Mouse (Mus musculus) embryonic facial prominence, embryonic 14.5 days (tissue): ENCODE results near the gene Iqch. TPM values are rescaled to one million over a fixed set of nuclear protein-coding genes. Genes with fewer than 3 reads are reported as not detected.

Experiments
- ATAC-seq: fragments of 200-750 bp; cut with Nextera tagmentation; 2 replicates; pipeline ENCODE4 v1.8.0; 2017; ENCODE audit warnings: low read depth, moderate number of reproducible peaks, moderate TSS enrichment
- DNase-seq: peaks from one replicate; pipeline ENCODE4 v3.0.0-alpha.2; 2015; ENCODE audit warnings: low spot score
- H3K27ac ChIP-seq: fragments of 300-500 bp; sonication (generic); replicated peaks from 2 replicates; pipeline ENCODE4 v1.5.1; 2014; ENCODE audit warnings: low read depth, mild to moderate bottlenecking, low read length, moderate library complexity
- H3K27me3 ChIP-seq: fragments of 300-500 bp; sonication (generic); replicated peaks from 2 replicates; pipeline ENCODE4 v1.6.1; 2014; ENCODE audit warnings: low read length; ENCODE audit not compliant: control insufficient read depth, insufficient read depth
- H3K36me3 ChIP-seq: fragments of 300-500 bp; sonication (generic); 2 replicates; pipeline ENCODE4 v1.6.1; 2014; ENCODE audit warnings: low read length, mixed read lengths; ENCODE audit not compliant: control insufficient read depth, insufficient read depth
- H3K4me1 ChIP-seq: fragments of 300-500 bp; sonication (generic); 2 replicates; pipeline ENCODE4 v1.6.1; 2014; ENCODE audit warnings: antibody characterized with exemption, low read length; ENCODE audit not compliant: control insufficient read depth, insufficient read depth
- H3K4me2 ChIP-seq: fragments of 300-500 bp; sonication (generic); 2 replicates; pipeline ENCODE4 v1.6.1; 2014; ENCODE audit warnings: low read depth, mild to moderate bottlenecking, low read length, moderate library complexity, mixed read lengths
- H3K4me3 ChIP-seq: fragments of 300-500 bp; sonication (generic); 2 replicates; pipeline ENCODE4 v1.5.1; 2014; ENCODE audit warnings: low read depth, mild to moderate bottlenecking, low read length
- H3K9ac ChIP-seq: fragments of 300-500 bp; sonication (generic); 2 replicates; pipeline ENCODE4 v1.6.1; 2014; ENCODE audit warnings: low read depth, mild to moderate bottlenecking, low read length, moderate library complexity, mixed read lengths
- H3K9me3 ChIP-seq: fragments of 300-500 bp; sonication (generic); 2 replicates; pipeline ENCODE4 v1.6.1; 2016; ENCODE audit warnings: low read length; ENCODE audit not compliant: control insufficient read depth
- whole genome bisulfite sequencing: fragments of 180-500 bp; shearing (Covaris S2); extraction: QIAGEN DNeasy Blood & Tissue Kit; methylation state at CpG from one replicate; pipeline ENCODE4 v1.1.7; 2014; 5-methylcytosine and 5-hydroxymethylcytosine counted together
- polyA plus RNA-seq: library from polyadenylated mRNA; unstranded; fragments of >200 nt; fragmentation: Nextera tagmentation; extraction: Ambion mirVana; gene quantifications from 2 replicates; pipeline ENCODE4 v1.2.1, GENCODE M21; 2014

Iqch gene
- polyA plus RNA-seq, 1 experiment from 2014 or later = 0.22 TPM

DNA sequence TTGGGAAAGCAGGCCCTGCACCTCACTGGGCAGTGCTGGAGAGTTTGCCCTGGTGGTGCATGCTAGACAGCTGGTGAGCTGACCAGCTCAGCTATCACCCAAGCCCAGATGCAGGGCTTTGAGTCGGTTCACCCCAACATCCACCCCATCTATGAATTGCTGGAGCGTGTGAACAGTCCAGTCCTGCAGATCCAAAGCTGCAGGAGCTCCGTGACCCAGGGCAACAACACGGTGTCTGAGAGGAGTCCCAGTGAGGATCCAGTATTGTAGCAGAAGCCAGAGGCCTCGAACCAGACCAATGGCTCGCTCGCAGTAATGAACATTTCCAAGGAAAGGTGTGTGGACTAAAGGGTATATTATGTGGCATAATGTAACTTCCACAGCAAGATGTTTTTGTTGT lies 61.0 kb downstream of the Iqch start:
- Histone ChIP-seq H3K27me3 (no peaks in the 10 kb centered on the region), H3K27ac (no peak overlapping the region), H3K36me3 (no peaks in the 10 kb centered on the region), H3K9ac (no peak overlapping the region), H3K9me3 (no peaks in the 10 kb centered on the region), H3K4me3 (no peak overlapping the region), H3K4me2 (no peak overlapping the region), H3K4me1 (no peaks in the 10 kb centered on the region)
- WGBS = 82% methylated on average over 7 of the region's 7 CpGs
- no peak for DNase-seq
- no peak for ATAC-seq

DNA sequence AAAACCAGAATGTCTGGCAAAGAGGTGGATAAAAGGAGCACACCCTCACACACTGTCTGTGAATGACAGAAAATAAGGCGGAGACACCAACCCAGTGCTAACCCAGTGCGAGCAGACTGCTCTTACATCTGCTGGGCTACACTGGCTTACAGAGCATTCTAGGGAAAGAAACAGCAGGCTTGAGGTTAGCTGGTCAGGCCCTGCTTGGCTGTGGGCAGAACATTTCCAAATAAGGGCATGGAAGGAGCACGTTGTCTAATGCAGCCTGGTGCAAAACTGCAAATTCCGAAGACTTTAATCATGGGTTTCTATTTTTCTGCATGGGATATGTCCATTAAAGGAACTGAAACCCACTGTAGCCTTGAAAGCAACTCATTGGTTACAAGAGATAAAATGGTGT lies 64.8 kb downstream of the Iqch start:
- 75% methylated on average over 4 of the region's 4 CpGs for WGBS
- no peak overlapping the region for H3K4me2 ChIP-seq

DNA sequence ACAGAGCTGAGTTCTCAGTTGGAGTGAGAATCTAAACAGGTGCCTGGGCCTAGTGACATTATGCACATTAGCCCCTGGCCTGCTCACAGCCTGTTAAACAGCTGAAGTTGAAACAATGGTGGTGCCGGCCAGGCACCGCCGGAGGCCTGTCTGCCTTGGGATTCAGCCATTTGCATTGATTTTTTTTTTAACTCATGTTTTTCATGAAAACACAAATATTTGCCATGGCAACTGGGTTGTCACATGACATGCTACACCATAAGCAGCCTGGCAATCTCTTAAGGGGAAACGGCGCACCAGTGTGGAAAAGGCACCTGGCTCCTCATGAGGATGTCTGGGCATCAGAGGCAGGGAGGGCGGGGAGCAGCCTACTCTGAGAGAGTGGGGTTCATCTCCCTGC lies 67.3 kb downstream of the Iqch start:
- H3K4me2 ChIP-seq = no peak overlapping the region
- no peaks in the 10 kb centered on the region for H3K9me3 ChIP-seq
- H3K27me3 ChIP-seq = no peaks in the 10 kb centered on the region
- DNase-seq (peak; percentile 69), ATAC-seq (0 out of 2 replicates have a peak, but pooled peaks have one; percentile 41)
- no peak overlapping the region for H3K27ac ChIP-seq
- H3K9ac ChIP-seq = no peak overlapping the region
- no peaks in the 10 kb centered on the region for H3K36me3 ChIP-seq
- no peak overlapping the region for H3K4me3 ChIP-seq
- peaks cover 9% of the 10 kb centered on the region; the same call in 1 of the 2 replicates for H3K4me1 ChIP-seq
- WGBS = 32% methylated on average over 6 of the region's 6 CpGs

More for the DNA sequence above, 64.8 kb downstream of the Iqch start:
- H3K9me3 ChIP-seq = no peaks in the 10 kb centered on the region
- H3K36me3 ChIP-seq = no peaks in the 10 kb centered on the region
- DNase-seq (no peak), ATAC-seq (no peak; the same call in 1 of the 2 replicates)
- peaks cover 9% of the 10 kb centered on the region; the same call in 1 of the 2 replicates for H3K4me1 ChIP-seq
- no peak overlapping the region for H3K4me3 ChIP-seq
- H3K27ac ChIP-seq = no peak overlapping the region
- H3K27me3 ChIP-seq = no peaks in the 10 kb centered on the region
- no peak overlapping the region for H3K9ac ChIP-seq

DNA sequence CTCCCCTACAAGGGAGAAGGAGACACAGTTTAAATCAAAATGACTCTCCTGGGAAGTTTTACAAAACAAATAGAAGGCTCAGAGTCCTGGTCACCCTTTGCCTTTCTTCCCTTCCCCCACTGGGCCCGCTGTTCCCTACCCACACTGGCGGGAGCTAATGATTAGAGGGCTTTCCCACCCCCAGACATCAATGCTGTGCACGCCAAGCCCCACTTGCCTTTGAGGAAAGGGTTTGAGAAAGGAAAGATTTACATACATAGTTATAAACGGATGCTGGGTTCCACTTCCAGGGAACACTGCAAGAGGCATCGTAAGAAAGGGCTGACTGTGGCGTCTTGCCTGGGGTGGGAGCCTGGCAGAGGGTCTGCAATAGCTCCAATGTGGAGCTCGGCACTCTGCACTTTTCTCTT lies 67.9 kb downstream of the Iqch start:
- DNase-seq (no peak), ATAC-seq (no peak)
- no peaks in the 10 kb centered on the region for H3K36me3 ChIP-seq
- H3K9ac ChIP-seq = no peak overlapping the region
- H3K4me3 ChIP-seq = no peak overlapping the region
- no peaks in the 10 kb centered on the region for H3K27me3 ChIP-seq
- WGBS = 20% methylated on average over 7 of the region's 7 CpGs
- no peak overlapping the region for H3K4me2 ChIP-seq
- H3K27ac ChIP-seq = no peak overlapping the region
- peaks cover 9% of the 10 kb centered on the region; the same call in 1 of the 2 replicates for H3K4me1 ChIP-seq
- H3K9me3 ChIP-seq = no peaks in the 10 kb centered on the region

DNA sequence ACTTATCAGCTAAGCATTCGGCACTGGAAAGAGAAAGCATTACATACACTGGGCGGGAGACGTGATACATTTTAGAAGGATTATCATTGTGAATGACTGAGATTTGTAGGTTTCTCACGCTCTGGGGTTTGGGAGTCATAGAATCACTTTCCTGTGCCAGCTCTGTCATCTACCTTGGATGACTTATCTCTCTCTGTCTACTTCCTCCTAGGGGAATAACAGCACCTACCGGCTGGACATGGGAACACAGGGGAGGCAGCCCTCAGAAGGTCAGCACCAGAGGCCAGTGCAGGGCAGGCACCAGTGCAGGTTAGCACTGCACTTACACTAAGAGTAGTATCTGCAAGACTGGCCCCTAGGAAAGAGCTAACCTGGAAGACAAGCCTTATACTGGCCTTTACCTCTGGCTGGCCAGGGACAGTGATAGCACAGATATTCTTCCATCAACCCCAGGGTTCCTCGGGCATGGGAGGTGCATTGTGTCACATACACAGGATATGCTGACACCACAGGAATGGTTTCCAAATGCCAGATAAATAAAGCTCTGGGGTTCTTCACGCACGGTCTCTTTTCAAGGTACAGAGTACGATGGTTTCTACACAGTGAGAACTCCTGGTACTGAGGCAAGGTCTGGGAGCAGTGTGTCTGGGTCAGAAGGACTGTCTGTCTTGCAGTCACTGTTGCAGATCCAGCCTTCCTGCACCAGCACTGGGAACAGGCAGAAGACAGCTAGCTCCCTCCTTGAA lies 69.2 kb downstream of the Iqch start:
- DNase-seq (no peak), ATAC-seq (no peak)
- Histone ChIP-seq H3K4me3 (no peak overlapping the region), H3K4me2 (no peak overlapping the region), H3K27me3 (no peaks in the 10 kb centered on the region), H3K36me3 (no peaks in the 10 kb centered on the region), H3K9me3 (no peaks in the 10 kb centered on the region), H3K4me1 (peaks cover 9% of the 10 kb centered on the region; the same call in 1 of the 2 replicates), H3K27ac (no peak overlapping the region), H3K9ac (no peak overlapping the region)
- 62% methylated on average over 9 of the region's 9 CpGs for WGBS

DNA sequence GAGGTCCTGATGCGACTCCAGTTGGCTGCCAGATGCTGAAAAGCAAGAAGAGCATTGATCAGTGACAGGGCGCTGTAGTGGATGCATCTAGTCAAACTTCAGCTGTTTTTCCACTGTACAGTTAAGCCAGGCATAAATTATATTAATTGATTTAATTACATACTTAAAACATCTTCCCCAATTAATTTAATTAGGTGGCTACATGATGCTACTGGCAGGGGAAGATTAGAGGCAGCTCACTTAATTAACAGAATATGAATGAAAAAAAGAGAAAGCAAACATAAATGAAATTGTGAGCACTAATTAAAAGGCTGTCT lies 78.4 kb downstream of the Iqch start:
- no peak for DNase-seq
- Histone ChIP-seq H3K9ac (no peak overlapping the region), H3K27ac (no peak overlapping the region), H3K36me3 (no peaks in the 10 kb centered on the region), H3K4me1 (no peaks in the 10 kb centered on the region), H3K4me3 (no peak overlapping the region), H3K9me3 (no peaks in the 10 kb centered on the region), H3K27me3 (no peaks in the 10 kb centered on the region), H3K4me2 (no peak overlapping the region)
- no peak for ATAC-seq
- 68% methylated on average over 2 of the region's 2 CpGs for WGBS

DNA sequence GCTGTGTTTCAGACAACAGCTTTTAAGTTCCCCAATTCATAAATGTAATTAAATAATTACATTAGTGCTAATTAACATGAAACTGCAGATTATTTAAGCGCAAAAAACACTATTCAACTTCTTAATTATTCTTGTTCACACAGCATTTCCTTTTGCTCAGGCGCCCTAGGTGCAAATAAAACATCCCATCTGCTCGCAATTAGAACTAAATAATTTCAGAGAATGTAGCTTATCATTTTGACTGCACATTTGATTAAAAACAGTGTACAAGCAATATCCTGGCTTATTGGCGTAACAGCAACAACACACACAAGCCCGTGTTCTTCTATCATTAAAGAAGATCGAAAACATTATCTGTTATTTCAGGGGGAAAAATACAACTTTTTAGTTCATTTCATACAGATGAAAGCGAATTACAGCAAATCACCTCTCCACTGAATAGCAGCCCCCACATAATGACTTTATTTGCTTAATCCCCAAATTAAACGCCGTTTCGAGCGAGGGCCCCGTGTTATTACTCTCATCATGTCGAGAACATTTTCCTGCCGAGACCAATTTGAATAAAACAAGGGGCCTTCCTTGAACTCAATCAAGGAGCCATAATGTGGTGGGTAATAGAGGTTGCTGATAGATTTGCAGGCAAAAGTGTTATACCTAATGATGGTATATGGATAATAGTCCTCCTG lies 78.9 kb downstream of the Iqch start:
- Histone ChIP-seq H3K4me3 (no peak overlapping the region), H3K4me1 (no peaks in the 10 kb centered on the region), H3K9me3 (no peaks in the 10 kb centered on the region), H3K4me2 (no peak overlapping the region), H3K9ac (no peak overlapping the region), H3K36me3 (no peaks in the 10 kb centered on the region), H3K27me3 (no peaks in the 10 kb centered on the region), H3K27ac (no peak overlapping the region)
- no peak for ATAC-seq
- DNase-seq = no peak
- 70% methylated on average over 14 of the region's 14 CpGs for WGBS

DNA sequence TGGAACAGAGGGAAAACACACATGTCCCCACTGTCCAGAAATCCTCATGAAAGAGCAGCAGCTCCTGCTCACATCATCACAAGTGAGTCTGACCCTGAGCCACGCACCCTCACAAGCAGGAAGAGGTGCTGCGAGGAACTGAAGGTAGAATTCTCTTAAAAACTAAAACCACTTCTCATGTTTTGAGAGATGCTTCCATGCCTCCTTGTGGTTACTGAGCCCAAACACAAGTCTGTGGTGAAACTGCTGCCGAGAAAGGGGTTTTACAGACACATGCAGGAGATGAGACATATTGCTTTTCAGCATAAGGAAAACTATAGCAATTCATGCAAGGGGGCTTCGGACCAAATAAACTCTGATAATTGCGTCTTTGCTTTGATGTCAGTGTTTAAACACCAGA lies 89.4 kb downstream of the Iqch start:
- Histone ChIP-seq H3K9me3 (no peaks in the 10 kb centered on the region), H3K4me3 (no peak overlapping the region), H3K9ac (no peak overlapping the region), H3K4me1 (no peaks in the 10 kb centered on the region), H3K36me3 (no peaks in the 10 kb centered on the region), H3K27me3 (no peaks in the 10 kb centered on the region; the same call in 1 of the 2 replicates), H3K4me2 (no peak overlapping the region), H3K27ac (no peak overlapping the region)
- 58% methylated on average over 5 of the region's 5 CpGs for WGBS
- ATAC-seq = no peak
- DNase-seq = no peak

DNA sequence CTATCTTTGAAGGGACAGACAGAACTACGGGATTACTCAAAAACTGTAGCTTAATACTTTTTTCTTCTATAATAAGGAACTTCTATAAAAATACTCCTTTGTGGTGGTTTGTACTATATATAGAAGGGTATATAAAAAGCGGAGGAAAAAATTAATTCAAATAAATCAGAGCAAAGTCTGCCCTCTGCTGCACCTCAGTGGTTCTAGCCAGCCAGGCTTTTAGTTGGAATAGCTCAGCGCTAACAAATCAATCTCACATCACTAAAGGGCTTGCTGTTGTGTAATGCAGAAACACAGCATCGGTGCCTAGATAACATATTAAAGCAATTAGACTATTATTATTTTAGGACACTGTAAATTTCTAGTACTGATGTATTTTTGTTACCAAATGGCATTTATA lies 91.3 kb downstream of the Iqch start:
- Histone ChIP-seq H3K27me3 (peaks cover 7% of the 10 kb centered on the region; the same call in 1 of the 2 replicates), H3K9me3 (no peaks in the 10 kb centered on the region), H3K9ac (no peak overlapping the region), H3K4me2 (no peak overlapping the region), H3K27ac (no peak overlapping the region), H3K36me3 (no peaks in the 10 kb centered on the region), H3K4me3 (no peak overlapping the region), H3K4me1 (no peaks in the 10 kb centered on the region)
- no peak for DNase-seq
- no peak for ATAC-seq
- WGBS = 75% methylated on average over 4 of the region's 4 CpGs
